Mouse (Mus musculus): ENCODE results near the gene Htr6. TPM values are rescaled to one million over a fixed set of nuclear protein-coding genes. Genes with fewer than 3 reads are reported as not detected.

The Htr6 gene
- polyA plus RNA-seq, 1 experiment from 2014 or later, result 0.83 TPM

GRCm38 (mm10) chr4:139100326-139100725 lies 25.0 kb upstream of the Htr6 start:
- Histone ChIP-seq H3K27me3 (no peaks in the 10 kb centered on the region), H3K9me3 (no peaks in the 10 kb centered on the region), H3K9ac (no peak overlapping the region), H3K27ac (replicated peaks) (no peak overlapping the region), H3K4me1 (replicated peaks) (0 out of 2 replicates have a peak, but pooled peaks cover 3% of the 10 kb centered on the region), H3K4me2 (no peak overlapping the region), H3K4me3 (no peak overlapping the region), H3K36me3 (peaks cover 15% of the 10 kb centered on the region)
- 87% methylated on average over 8 of the region's 8 CpGs for WGBS
- ATAC-seq (ENCODE audit: low FRiP score, low read depth), result no peak

DNA sequence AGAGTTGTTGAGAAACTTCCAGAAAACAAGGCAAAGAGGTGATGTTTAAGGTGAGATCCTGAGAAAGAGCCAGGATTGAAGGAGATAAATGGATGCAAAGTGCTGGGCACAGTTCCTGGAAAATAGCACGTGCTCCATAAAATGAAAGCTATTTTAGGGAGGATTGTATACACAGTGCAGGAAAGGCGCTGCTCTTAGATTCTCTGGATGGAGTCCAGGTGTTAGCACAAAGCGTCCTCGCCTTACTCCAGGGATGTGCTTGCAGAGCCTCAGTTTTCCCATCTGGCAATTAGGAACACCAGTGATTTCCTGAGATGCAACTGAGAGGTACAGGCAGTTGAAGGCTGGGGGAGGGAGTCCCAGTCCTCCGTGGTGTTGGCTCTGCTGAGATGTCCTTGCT lies 20.8 kb upstream of the Htr6 start:
- Histone ChIP-seq H3K36me3 (no peaks in the 10 kb centered on the region; the same call in 1 of the 2 replicates), H3K27ac (replicated peaks) (no peak overlapping the region), H3K4me1 (replicated peaks) (peaks cover 20% of the 10 kb centered on the region), H3K9ac (no peak overlapping the region), H3K4me2 (no peak overlapping the region), H3K9me3 (no peaks in the 10 kb centered on the region), H3K27me3 (peaks cover 29% of the 10 kb centered on the region), H3K4me3 (no peak overlapping the region)
- no peak for ATAC-seq (ENCODE audit: low FRiP score, low read depth)
- WGBS, result 69% methylated on average over 5 of the region's 5 CpGs

GRCm38 (mm10) chr4:139095406-139095805 lies 20.0 kb upstream of the Htr6 start:
- no peak for ATAC-seq (ENCODE audit: low FRiP score, low read depth)
- H3K9me3 ChIP-seq, result no peaks in the 10 kb centered on the region
- H3K36me3 ChIP-seq, result no peaks in the 10 kb centered on the region
- no peak overlapping the region for H3K4me3 ChIP-seq
- no peak overlapping the region for H3K9ac ChIP-seq
- H3K27ac ChIP-seq (replicated peaks), result no peak overlapping the region
- peaks cover 36% of the 10 kb centered on the region for H3K27me3 ChIP-seq
- 69% methylated on average over 1 of the region's 1 CpGs for WGBS
- H3K4me1 ChIP-seq (replicated peaks), result peaks cover 28% of the 10 kb centered on the region
- no peak overlapping the region for H3K4me2 ChIP-seq

DNA sequence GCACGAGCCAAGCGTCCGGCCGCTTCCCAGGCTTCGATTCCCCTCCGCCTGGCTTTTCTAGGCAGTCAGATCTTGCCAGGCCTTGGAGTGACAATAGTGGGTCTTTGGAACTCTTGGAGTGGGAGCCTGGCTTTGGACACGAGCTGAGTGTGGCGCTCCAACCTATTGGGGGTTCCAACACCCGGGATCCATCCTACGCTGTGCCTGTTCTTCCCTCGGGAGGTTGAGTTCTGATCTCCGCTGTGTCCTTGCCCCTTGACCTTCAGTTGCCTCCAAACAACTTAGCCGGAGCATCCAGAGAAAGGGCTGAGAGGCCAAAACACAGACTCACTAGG lies 17.8 kb upstream of the Htr6 start:
- WGBS, result 18% methylated on average over 13 of the region's 13 CpGs
- Histone ChIP-seq H3K4me2 (peak overlapping the region; percentile 96), H3K4me3 (peak overlapping the region; percentile 54), H3K9ac (peak overlapping the region; percentile 66), H3K9me3 (no peaks in the 10 kb centered on the region), H3K36me3 (no peaks in the 10 kb centered on the region), H3K27ac (replicated peaks) (0 out of 2 replicates have a peak overlapping the region, but pooled peaks have one; percentile 69), H3K4me1 (replicated peaks) (peaks cover 30% of the 10 kb centered on the region), H3K27me3 (peaks cover 43% of the 10 kb centered on the region)
- ATAC-seq (ENCODE audit: low FRiP score, low read depth), result no peak

DNA sequence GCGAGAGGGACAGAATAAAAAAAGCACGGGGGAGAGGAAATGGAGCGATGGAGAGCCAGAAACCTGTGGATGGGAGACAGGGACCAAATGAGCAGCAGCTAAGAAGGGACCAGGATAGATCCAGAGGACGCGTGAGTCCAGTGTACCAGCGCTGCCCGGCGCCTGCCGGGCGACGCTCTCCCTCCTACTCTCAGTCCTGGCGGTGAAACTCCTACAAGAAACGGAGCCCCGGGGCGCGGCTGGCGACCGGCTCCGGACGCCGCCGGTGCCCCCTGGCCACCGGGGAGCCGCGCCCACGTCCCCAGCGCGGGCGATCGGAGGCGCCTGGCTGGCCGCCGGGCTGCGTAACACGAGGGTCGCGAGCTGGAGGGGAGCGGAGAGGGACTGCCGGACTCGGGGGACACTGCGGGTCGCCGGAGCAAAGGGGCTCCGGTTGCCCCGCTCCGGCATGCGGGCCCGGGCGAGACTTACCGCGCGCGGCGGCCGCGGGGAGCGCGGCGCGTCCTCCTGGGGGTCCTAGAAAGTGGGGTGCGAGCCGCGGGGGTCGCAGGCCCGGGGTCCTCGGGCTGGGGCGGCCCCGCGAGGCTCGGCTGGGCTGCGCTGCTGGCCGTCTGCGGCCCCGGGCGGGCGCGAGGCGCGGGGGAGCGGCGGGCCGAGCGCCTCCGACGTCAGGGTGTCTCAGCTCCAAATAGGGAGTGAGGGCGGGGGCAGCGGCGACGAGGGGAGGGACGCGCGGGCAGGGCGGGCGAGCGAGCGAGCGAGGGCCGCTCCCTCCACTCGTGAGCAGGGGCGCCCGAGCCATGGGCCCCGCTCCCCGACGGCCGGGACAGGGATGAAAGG lies 17.2 kb upstream of the Htr6 start, which contains the start of gene Nbl1:
TSS of gene Nbl1 (minus strand) at position 638 of the 840 bp plus-strand sequence.
- Histone ChIP-seq H3K4me2 (peak within 1 kb of the TSS; percentile 96), H3K9me3 (no peaks in the 10 kb centered on the region), H3K9ac (peak within 1 kb of the TSS; percentile 66), H3K4me3 (peak within 1 kb of the TSS; percentile 54), H3K27ac (replicated peaks) (peak within 1 kb of the TSS; percentile 69), H3K36me3 (no peaks in the 10 kb centered on the region), H3K4me1 (replicated peaks) (peaks cover 30% of the 10 kb centered on the region), H3K27me3 (peaks cover 43% of the 10 kb centered on the region)
- WGBS, result under 1% methylated on average over 87 of the region's 105 CpGs
- peak; percentile 36; the same call in 1 of the 2 replicates for ATAC-seq (ENCODE audit: low FRiP score, low read depth)

DNA sequence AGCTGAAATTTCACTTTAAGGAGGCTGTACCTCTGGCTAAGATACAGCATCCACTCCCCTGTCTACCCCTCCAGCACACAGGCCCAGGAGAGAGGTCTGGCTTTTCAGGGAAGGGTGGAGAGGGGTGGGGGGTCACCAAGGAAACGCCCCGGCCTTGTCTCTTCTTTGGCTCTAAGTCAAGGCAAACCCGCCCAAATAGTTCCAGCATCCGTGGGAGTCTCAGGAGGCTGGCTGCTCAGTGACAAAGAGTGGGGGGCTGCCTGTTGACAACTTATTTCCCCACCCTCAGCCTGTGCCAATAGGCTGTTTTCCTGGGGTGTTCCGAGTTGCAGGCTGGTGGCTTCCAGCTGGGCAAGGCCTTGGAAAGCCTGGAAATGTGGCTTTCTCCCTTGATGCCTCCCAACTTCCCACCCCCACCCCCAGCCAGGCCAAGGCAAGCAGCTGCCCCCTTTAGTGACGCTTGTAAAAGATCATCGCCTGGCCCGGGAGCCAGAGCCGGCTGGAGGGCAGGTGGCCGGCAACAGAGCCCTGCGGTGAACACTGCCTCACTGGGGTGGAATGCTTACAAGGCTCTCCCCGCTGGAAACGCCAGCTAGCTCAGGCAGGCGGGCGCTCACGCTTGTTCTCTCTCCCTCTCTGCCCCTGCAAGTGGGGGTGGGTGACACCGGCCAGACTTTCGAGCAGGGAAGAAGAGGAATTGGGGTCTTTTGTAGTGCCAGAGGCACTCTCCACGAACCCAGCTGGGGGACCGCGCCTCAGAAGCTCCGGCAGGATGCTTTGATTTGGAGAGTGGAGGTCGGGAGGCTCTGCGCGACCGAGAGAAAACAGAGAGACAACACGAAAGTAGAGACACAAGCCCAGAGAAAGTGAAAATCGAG lies 16.3 kb upstream of the Htr6 start:
- Histone ChIP-seq H3K36me3 (no peaks in the 10 kb centered on the region), H3K4me2 (peak overlapping the region; percentile 96), H3K9ac (peak overlapping the region; percentile 66), H3K4me1 (replicated peaks) (peaks cover 30% of the 10 kb centered on the region), H3K4me3 (peak overlapping the region; percentile 54), H3K27ac (replicated peaks) (peak overlapping the region; percentile 69), H3K9me3 (no peaks in the 10 kb centered on the region), H3K27me3 (peaks cover 43% of the 10 kb centered on the region)
- WGBS, result 2% methylated on average over 28 of the region's 28 CpGs
- peak; percentile 60; the same call in 1 of the 2 replicates for ATAC-seq (ENCODE audit: low FRiP score, low read depth)

DNA sequence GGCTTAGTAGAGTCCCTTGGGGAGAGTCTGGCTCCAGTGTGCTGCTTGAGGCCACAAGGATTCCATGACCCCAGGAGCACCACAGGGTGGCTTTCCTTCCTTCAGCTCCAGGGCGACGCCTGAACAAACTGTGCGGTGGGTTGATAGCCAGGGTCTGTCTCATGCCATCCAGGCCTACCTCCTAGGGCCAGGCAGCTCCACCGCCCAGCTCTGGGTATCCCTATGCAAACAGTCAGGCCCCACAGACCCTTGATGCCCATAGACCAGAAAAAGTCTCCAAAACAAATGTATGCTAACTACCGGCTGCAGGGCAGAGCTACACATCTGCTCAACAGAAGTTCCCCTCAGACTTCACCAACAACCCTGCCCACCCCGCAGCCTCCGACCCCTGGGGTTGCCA lies 15.7 kb upstream of the Htr6 start:
- peak overlapping the region; percentile 54; the same call in 1 of the 2 replicates for H3K4me3 ChIP-seq
- no peak for ATAC-seq (ENCODE audit: low FRiP score, low read depth)
- peak overlapping the region; percentile 96 for H3K4me2 ChIP-seq
- peaks cover 30% of the 10 kb centered on the region for H3K4me1 ChIP-seq (replicated peaks)
- H3K9ac ChIP-seq, result no peak overlapping the region
- WGBS, result 20% methylated on average over 7 of the region's 7 CpGs
- peak overlapping the region; percentile 69 for H3K27ac ChIP-seq (replicated peaks)
- H3K36me3 ChIP-seq, result no peaks in the 10 kb centered on the region
- H3K9me3 ChIP-seq, result no peaks in the 10 kb centered on the region
- peaks cover 43% of the 10 kb centered on the region for H3K27me3 ChIP-seq

DNA sequence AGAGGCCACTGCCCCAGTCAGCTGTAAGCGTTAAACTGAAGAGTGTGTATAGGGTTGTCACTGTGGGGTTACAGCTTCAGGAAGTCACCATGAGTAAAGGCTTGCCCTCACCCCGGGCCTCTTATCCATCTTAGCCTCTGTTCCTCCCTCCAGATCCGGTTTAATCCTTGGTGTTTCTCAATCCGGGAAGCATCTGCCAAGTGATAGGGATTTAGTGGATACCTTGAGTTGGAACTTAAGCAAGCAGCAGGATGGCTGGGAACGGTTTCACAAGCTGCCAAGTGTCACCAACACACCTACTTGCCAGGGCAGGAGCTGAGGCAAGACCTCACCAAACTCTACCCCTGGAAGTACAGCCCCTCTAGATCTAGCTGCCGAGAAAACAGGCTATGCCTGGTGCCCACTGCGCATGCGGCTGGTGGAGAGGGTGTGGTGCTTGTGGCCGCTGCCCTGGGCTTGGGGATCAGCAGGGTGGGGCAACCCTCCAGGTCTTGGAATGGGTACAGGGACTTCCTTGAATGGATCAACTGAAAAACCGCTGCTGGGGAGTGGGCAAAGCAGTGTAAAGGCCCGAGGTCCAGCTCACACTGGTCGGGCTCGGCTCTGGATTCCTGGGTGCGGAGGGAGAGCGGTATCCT lies 15.1 kb upstream of the Htr6 start:
- Histone ChIP-seq H3K27me3 (peaks cover 43% of the 10 kb centered on the region), H3K9me3 (no peaks in the 10 kb centered on the region), H3K9ac (no peak overlapping the region), H3K36me3 (no peaks in the 10 kb centered on the region), H3K27ac (replicated peaks) (no peak overlapping the region), H3K4me3 (no peak overlapping the region), H3K4me1 (replicated peaks) (peaks cover 30% of the 10 kb centered on the region), H3K4me2 (peak overlapping the region; percentile 3)
- ATAC-seq (ENCODE audit: low FRiP score, low read depth), result no peak
- 69% methylated on average over 15 of the region's 15 CpGs for WGBS

DNA sequence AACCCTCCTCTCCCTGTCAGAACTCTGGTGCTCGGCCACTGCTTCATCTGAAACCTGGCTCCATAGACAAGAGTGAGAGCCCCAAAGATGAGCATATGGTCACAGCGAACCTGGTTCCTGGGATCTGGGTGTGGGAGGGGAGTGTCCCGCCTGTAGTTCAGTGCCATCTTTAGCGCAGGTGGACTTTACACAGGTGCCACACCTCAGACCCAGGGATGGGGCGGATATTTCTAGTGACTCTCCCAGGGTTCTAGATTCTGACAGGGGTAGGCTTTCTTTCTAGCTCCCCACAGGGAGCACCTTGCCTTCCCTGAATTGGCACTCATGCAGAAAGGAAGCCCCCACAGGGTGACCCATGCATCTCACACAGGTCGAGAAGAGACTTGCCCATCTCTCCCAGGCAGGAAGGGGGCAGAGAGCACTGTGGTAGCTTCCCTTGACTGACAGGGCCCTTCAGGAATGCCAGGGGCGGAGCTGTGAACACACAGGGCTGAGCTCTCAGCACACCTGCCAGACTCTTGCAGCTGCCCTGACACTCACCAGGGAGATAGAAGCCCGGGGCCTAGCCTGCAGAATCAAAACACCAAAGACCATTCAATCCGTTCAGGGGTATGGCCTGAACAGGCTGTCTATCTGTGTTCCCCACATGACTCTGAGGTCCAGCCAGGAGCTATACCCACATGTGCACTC lies 13.8 kb upstream of the Htr6 start:
- H3K9ac ChIP-seq, result no peak overlapping the region

DNA sequence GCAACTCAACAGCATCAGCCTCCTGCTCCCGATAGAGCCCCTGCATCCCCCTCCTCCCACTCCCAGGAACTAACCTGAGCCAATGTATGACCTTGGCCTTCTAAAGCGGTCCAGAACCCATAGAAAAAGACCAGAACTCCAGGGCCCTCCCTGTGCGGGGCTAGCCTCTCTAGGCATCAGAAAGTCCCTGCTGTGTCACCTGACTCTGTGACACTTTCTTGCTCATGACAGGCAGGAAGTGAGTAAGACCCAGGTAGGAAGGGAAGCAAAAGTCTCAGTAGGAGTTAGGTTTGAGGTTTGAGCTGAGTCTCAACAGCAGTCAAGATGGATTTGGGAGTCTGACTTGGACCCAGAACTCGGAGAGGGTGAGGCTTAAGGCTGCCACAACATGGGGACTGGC lies 11.6 kb upstream of the Htr6 start:
- Histone ChIP-seq H3K36me3 (no peaks in the 10 kb centered on the region), H3K4me1 (replicated peaks) (peaks cover 33% of the 10 kb centered on the region), H3K9me3 (no peaks in the 10 kb centered on the region), H3K4me2 (no peak overlapping the region), H3K9ac (no peak overlapping the region), H3K27me3 (peaks cover 22% of the 10 kb centered on the region), H3K27ac (replicated peaks) (no peak overlapping the region), H3K4me3 (no peak overlapping the region)
- ATAC-seq (ENCODE audit: low FRiP score, low read depth), result no peak
- 75% methylated on average over 4 of the region's 4 CpGs for WGBS

More for the DNA sequence above, 13.8 kb upstream of the Htr6 start:
- no peak for ATAC-seq (ENCODE audit: low FRiP score, low read depth)
- no peaks in the 10 kb centered on the region for H3K36me3 ChIP-seq
- no peak overlapping the region for H3K4me3 ChIP-seq
- H3K27ac ChIP-seq (replicated peaks), result no peak overlapping the region
- H3K9me3 ChIP-seq, result no peaks in the 10 kb centered on the region
- H3K27me3 ChIP-seq, result peaks cover 39% of the 10 kb centered on the region
- no peak overlapping the region for H3K4me2 ChIP-seq
- WGBS, result 62% methylated on average over 9 of the region's 9 CpGs
- H3K4me1 ChIP-seq (replicated peaks), result peaks cover 30% of the 10 kb centered on the region

- Histone ChIP-seq H3K36me3 (no peaks in the 10 kb centered on the region), H3K4me3 (no peak overlapping the region), H3K9ac (no peak overlapping the region), H3K9me3 (no peaks in the 10 kb centered on the region), H3K27ac (replicated peaks) (no peak overlapping the region), H3K4me1 (replicated peaks) (peaks cover 35% of the 10 kb centered on the region), H3K4me2 (no peak overlapping the region), H3K27me3 (peaks cover 13% of the 10 kb centered on the region)
- ATAC-seq (ENCODE audit: low FRiP score, low read depth), result peak; percentile 19; the same call in 1 of the 2 replicates
- WGBS, result 18% methylated on average over 5 of the region's 5 CpGs
Observed at GRCm38 (mm10) chr4:139086037-139086436, 10.7 kb upstream of the Htr6 start.

All from hindbrain, embryonic 15.5 days (tissue).